Mouse (Mus musculus) stomach, embryonic 15.5 days (tissue): Measurements from ENCODE around the gene Fbxo39. TPM values are rescaled to one million over a fixed set of nuclear protein-coding genes. Genes with fewer than 3 reads are reported as not detected.

Experiments used
- ATAC-seq: fragments of 200-750 bp; cut with Nextera tagmentation; 2 replicates; pipeline ENCODE4 v1.8.0; 2017; ENCODE audit warnings: low read depth, moderate number of reproducible peaks, moderate TSS enrichment; ENCODE audit not compliant: insufficient read depth, low FRiP score
- H3K27ac ChIP-seq: fragments of 300-500 bp; sonication (generic); 2 replicates; pipeline ENCODE4 v1.5.1; 2015; ENCODE audit warnings: mild to moderate bottlenecking, inconsistent platforms
- H3K27me3 ChIP-seq: fragments of 300-500 bp; sonication (generic); replicated peaks from 2 replicates; pipeline ENCODE4 v1.6.1; 2015; ENCODE audit warnings: inconsistent platforms
- H3K36me3 ChIP-seq: fragments of 300-500 bp; sonication (generic); 2 replicates; pipeline ENCODE4 v1.6.1; 2015; ENCODE audit warnings: inconsistent platforms
- H3K4me1 ChIP-seq: fragments of 300-500 bp; sonication (generic); 2 replicates; pipeline ENCODE4 v1.6.1; 2015; ENCODE audit warnings: inconsistent platforms
- H3K4me2 ChIP-seq: fragments of 300-500 bp; sonication (generic); 2 replicates; pipeline ENCODE4 v1.6.1; 2015; ENCODE audit warnings: mild to moderate bottlenecking, inconsistent platforms
- H3K4me3 ChIP-seq: fragments of 300-500 bp; sonication (generic); replicated peaks from 2 replicates; pipeline ENCODE4 v1.5.1; 2015; ENCODE audit warnings: inconsistent platforms
- H3K9ac ChIP-seq: fragments of 300-500 bp; sonication (generic); 2 replicates; pipeline ENCODE4 v1.6.1; 2015; ENCODE audit warnings: inconsistent platforms
- H3K9me3 ChIP-seq: fragments of 300-500 bp; sonication (generic); 2 replicates; pipeline ENCODE4 v1.6.1; 2016; ENCODE audit warnings: inconsistent platforms
- WGBS: fragments of 180-500 bp; shearing (Covaris S2); methylation state at CpG from one replicate; pipeline ENCODE4 v1.1.7; 2015; 5-methylcytosine and 5-hydroxymethylcytosine counted together
- polyA plus RNA-seq: library from polyadenylated mRNA; unstranded; fragments of >200 nt; fragmentation: Nextera tagmentation; extraction: Ambion mirVana; gene quantifications from 2 replicates; pipeline ENCODE4 v1.2.1, GENCODE M21; 2015

The Fbxo39 gene
- polyA plus RNA-seq: not detected in 2 replicates

- no peaks in the 10 kb centered on the region for H3K36me3 ChIP-seq
- no peaks in the 10 kb centered on the region for H3K9me3 ChIP-seq
- no peak within 1 kb of the TSS for H3K9ac ChIP-seq
- H3K27me3 ChIP-seq: peaks cover 19% of the 10 kb centered on the region
- no peak for ATAC-seq
- H3K4me2 ChIP-seq: peak within 1 kb of the TSS; percentile 51
- H3K4me1 ChIP-seq: 0 out of 2 replicates have a peak, but pooled peaks cover 5% of the 10 kb centered on the region
- WGBS: 11% methylated on average over 42 of the region's 42 CpGs
- H3K27ac ChIP-seq: no peak within 1 kb of the TSS
- peak within 1 kb of the TSS; percentile 24; the same call in 1 of the 2 replicates for H3K4me3 ChIP-seq
Measured at GRCm38 (mm10) chr11:72314151-72314895, at the start of gene Fbxo39. Fbxo39 (plus strand) TSS chr11:72314444.

GRCm38 (mm10) chr11:72265483-72265882 lies 48.8 kb upstream of the Fbxo39 start:
- Histone ChIP-seq H3K9me3 (no peaks in the 10 kb centered on the region), H3K4me1 (peaks cover 20% of the 10 kb centered on the region; the same call in 1 of the 2 replicates), H3K4me2 (peak overlapping the region; percentile 76), H3K36me3 (no peaks in the 10 kb centered on the region), H3K27me3 (peaks cover 37% of the 10 kb centered on the region), H3K9ac (no peak overlapping the region), H3K27ac (no peak overlapping the region), H3K4me3 (peak overlapping the region; percentile 42; the same call in 1 of the 2 replicates)
- WGBS: 13% methylated on average over 11 of the region's 11 CpGs
- no peak for ATAC-seq

- H3K9me3 ChIP-seq: no peaks in the 10 kb centered on the region
- peaks cover 37% of the 10 kb centered on the region for H3K27me3 ChIP-seq
- peaks cover 20% of the 10 kb centered on the region; the same call in 1 of the 2 replicates for H3K4me1 ChIP-seq
- no peak overlapping the region for H3K27ac ChIP-seq
- ATAC-seq: peak; percentile 83
- H3K9ac ChIP-seq: peak overlapping the region; percentile 1; the same call in 1 of the 2 replicates
- H3K4me2 ChIP-seq: peak overlapping the region; percentile 76
- H3K36me3 ChIP-seq: no peaks in the 10 kb centered on the region
- peak overlapping the region; percentile 42 for H3K4me3 ChIP-seq
- under 1% methylated on average over 46 of the region's 46 CpGs for WGBS
Measured at GRCm38 (mm10) chr11:72266207-72266959, 47.9 kb upstream of the Fbxo39 start.

GRCm38 (mm10) chr11:72266960-72267560 lies 47.2 kb upstream of the Fbxo39 start, which contains the start of gene Slc13a5:
Slc13a5 (minus strand) TSS chr11:72267222.
- 4% methylated on average over 36 of the region's 36 CpGs for WGBS
- no peaks in the 10 kb centered on the region for H3K36me3 ChIP-seq
- no peaks in the 10 kb centered on the region for H3K9me3 ChIP-seq
- peak within 1 kb of the TSS; percentile 76 for H3K4me2 ChIP-seq
- no peak within 1 kb of the TSS for H3K27ac ChIP-seq
- no peak for ATAC-seq
- peak within 1 kb of the TSS; percentile 1; the same call in 1 of the 2 replicates for H3K9ac ChIP-seq
- H3K4me1 ChIP-seq: peaks cover 20% of the 10 kb centered on the region; the same call in 1 of the 2 replicates
- peaks cover 37% of the 10 kb centered on the region for H3K27me3 ChIP-seq
- H3K4me3 ChIP-seq: peak within 1 kb of the TSS; percentile 42

- peaks cover 9% of the 10 kb centered on the region for H3K27me3 ChIP-seq
- no peaks in the 10 kb centered on the region for H3K36me3 ChIP-seq
- no peak overlapping the region for H3K27ac ChIP-seq
- no peak overlapping the region for H3K4me3 ChIP-seq
- H3K9ac ChIP-seq: no peak overlapping the region
- 25% methylated on average over 1 of the region's 1 CpGs for WGBS
- H3K4me1 ChIP-seq: 0 out of 2 replicates have a peak, but pooled peaks cover 5% of the 10 kb centered on the region
- no peak for ATAC-seq
- no peak overlapping the region for H3K4me2 ChIP-seq
- H3K9me3 ChIP-seq: no peaks in the 10 kb centered on the region
Measured at GRCm38 (mm10) chr11:72271761-72272160, 42.5 kb upstream of the Fbxo39 start.

GRCm38 (mm10) chr11:72273341-72273740 lies 40.9 kb upstream of the Fbxo39 start:
- Histone ChIP-seq H3K9ac (no peak overlapping the region), H3K4me1 (no peaks in the 10 kb centered on the region), H3K36me3 (no peaks in the 10 kb centered on the region), H3K9me3 (no peaks in the 10 kb centered on the region), H3K27ac (no peak overlapping the region), H3K4me2 (no peak overlapping the region), H3K27me3 (no peaks in the 10 kb centered on the region), H3K4me3 (no peak overlapping the region)
- ATAC-seq: no peak
- 53% methylated on average over 3 of the region's 3 CpGs for WGBS

GRCm38 (mm10) chr11:72281143-72281851 lies 32.9 kb upstream of the Fbxo39 start:
- Histone ChIP-seq H3K4me3 (no peak overlapping the region), H3K27me3 (no peaks in the 10 kb centered on the region), H3K27ac (no peak overlapping the region), H3K9ac (no peak overlapping the region), H3K4me1 (no peaks in the 10 kb centered on the region), H3K36me3 (no peaks in the 10 kb centered on the region), H3K9me3 (no peaks in the 10 kb centered on the region), H3K4me2 (no peak overlapping the region)
- 60% methylated on average over 5 of the region's 5 CpGs for WGBS
- no peak for ATAC-seq

- H3K9me3 ChIP-seq: no peaks in the 10 kb centered on the region
- no peaks in the 10 kb centered on the region for H3K4me1 ChIP-seq
- no peak overlapping the region for H3K9ac ChIP-seq
- H3K4me2 ChIP-seq: no peak overlapping the region
- no peaks in the 10 kb centered on the region for H3K27me3 ChIP-seq
- no peak for ATAC-seq
- H3K4me3 ChIP-seq: no peak overlapping the region
- no peaks in the 10 kb centered on the region for H3K36me3 ChIP-seq
- WGBS: 60% methylated on average over 5 of the region's 5 CpGs
- no peak overlapping the region for H3K27ac ChIP-seq
Measured at GRCm38 (mm10) chr11:72281852-72282400, 32.3 kb upstream of the Fbxo39 start.

- no peaks in the 10 kb centered on the region for H3K36me3 ChIP-seq
- WGBS: 86% methylated on average over 16 of the region's 16 CpGs
- H3K4me1 ChIP-seq: no peaks in the 10 kb centered on the region
- H3K4me2 ChIP-seq: no peak overlapping the region
- H3K27ac ChIP-seq: no peak overlapping the region
- H3K4me3 ChIP-seq: no peak overlapping the region
- H3K9me3 ChIP-seq: no peaks in the 10 kb centered on the region
- H3K27me3 ChIP-seq: no peaks in the 10 kb centered on the region
- ATAC-seq: no peak
- H3K9ac ChIP-seq: no peak overlapping the region
Measured at GRCm38 (mm10) chr11:72283486-72284224, 30.6 kb upstream of the Fbxo39 start.

- Histone ChIP-seq H3K9ac (no peak overlapping the region), H3K4me2 (no peak overlapping the region)
Measured at GRCm38 (mm10) chr11:72284532-72285182, 29.6 kb upstream of the Fbxo39 start.

More at GRCm38 (mm10) chr11:72284532-72285182, 29.6 kb upstream of the Fbxo39 start:
- Histone ChIP-seq H3K27ac (no peak overlapping the region), H3K36me3 (no peaks in the 10 kb centered on the region), H3K9me3 (no peaks in the 10 kb centered on the region), H3K4me1 (no peaks in the 10 kb centered on the region), H3K27me3 (no peaks in the 10 kb centered on the region), H3K4me3 (no peak overlapping the region)
- 81% methylated on average over 14 of the region's 14 CpGs for WGBS
- no peak for ATAC-seq
